Mouse (Mus musculus) heart, postnatal 36 days (tissue): ENCODE measurements around the gene Hist1h2ba. TPM values are rescaled to one million over a fixed set of nuclear protein-coding genes. Genes with fewer than 3 reads are reported as not detected.
A peak's percentile ranks its signal among the peaks of the same experiment; 100 is the strongest.

ENCODE experiments used
- DNase-seq, 2 experiments: peaks; one replicate each; pipeline ENCODE4 v3.0.0; 2021 to 2022
- intact Hi-C: fragments of 180-260 bp; cut with DNase I; formaldehyde crosslinking; loops from one replicate; pipeline ENCODE4 v1.15.1; 2025
- total RNA-seq, 2 experiments: library from RNA; stranded (reverse); gene quantifications; 2 replicates each; pipeline ENCODE4 v1.2.3; 2021

The Hist1h2ba gene
- not detected for total RNA-seq

GRCm38 (mm10) chr13:23933421-23934210 is at the start of gene Hist1h2ba:
Hist1h2ba (minus strand) TSS chr13:23934156.
- intact Hi-C loops = no loop called here
- no peak for DNase-seq

DNA sequence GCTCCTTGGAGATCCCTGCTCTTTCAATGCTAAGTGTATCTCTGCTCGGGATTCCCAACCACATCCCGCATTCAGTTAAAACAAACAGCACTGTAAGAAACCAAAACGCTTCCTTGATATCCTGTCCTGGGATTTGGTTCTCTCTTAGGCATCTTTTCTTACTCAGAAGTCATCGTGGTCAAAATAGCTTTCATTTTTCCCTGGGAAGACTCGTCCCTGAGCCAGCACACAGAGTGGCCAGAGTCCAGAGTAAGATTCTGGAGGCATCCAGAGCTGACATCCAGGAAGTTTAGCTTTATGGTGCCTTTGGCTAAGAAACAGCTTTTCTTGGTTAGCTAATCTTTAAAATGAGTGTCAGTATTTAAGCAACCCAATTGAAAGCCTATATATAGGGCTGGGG is 38.3 kb upstream of the Hist1h2ba start:
- DNase-seq = no peak
- intact Hi-C loops = no loop called here

GRCm38 (mm10) chr13:23971870-23972269 is 37.9 kb upstream of the Hist1h2ba start:
- DNase-seq = no peak
- intact Hi-C loops = no loop called here

DNA sequence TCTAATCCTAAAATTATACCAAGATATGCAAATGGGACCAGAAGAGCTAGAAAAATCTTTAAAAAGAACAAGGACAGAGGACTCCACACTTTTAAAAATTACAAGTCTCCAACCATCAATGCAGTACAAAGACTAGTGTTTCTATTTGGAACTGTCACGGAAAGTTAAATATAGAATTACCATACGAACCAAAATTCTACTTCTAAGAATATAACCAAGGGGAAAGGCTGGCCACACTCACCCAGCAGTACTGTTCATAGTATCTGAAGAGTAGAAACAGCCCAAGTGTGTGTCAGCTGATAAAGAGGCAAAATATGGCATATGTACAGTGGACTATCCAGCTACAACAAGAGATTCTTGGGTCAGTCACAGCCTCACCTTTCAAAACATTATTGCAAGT is 31.0 kb upstream of the Hist1h2ba start:
- intact Hi-C loops = no loop called here
- DNase-seq = no peak

GRCm38 (mm10) chr13:23959776-23960175 is 25.8 kb upstream of the Hist1h2ba start:
- intact Hi-C loops = no loop called here
- no peak for DNase-seq

DNA sequence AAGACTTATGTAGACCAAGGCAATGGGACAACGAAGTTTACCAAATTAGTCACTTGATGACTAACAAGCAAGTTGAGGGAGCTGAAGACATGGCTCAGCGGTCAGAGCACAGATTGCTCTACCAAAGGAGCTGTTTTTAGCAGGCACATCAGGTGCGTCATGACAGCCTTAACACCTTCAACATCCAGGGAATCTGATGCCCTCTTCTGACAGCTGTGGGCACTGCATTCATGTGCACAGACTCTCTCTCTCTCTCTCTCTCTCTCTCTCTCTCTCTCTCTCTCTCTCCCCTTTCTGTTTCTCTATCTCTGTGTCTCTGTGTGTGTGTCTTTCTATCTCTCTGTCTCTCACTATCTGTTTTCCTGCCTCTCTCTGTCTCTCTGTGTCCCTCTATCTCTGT is 17.0 kb upstream of the Hist1h2ba start:
- intact Hi-C loops = no loop called here
- peak in 1 of 2 experiments; percentile 24 for DNase-seq

- DNase-seq = peak in 1 of 2 experiments; percentile 7
- intact Hi-C loops = loop anchor here (5.0 kb wide), 1 partner anchor 112 kb away; the partner anchor contains the start of gene Slc17a3
These were observed 15.7 kb upstream of the Hist1h2ba start for GRCm38 (mm10) chr13:23949484-23950246.

DNA sequence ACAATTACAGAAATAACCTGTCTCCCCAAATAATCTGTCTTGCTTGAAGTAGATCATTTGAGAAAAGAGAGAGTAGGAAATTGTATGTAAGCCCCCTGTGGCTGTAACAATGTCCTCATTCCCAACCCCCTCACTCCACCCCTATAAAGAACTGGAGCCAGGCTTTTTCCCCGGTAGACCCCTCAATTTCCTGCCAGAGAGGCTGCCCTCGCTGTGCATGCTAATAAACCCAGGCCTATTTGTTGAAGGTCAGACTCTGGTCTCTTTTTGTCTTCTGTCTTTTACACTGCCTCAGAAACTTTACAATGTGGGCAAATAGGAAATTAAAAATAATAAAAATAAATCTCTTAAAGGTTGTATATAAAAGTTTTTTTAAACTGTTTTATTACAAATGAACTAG is 12.3 kb upstream of the Hist1h2ba start:
- intact Hi-C loops = loop anchor here (5.0 kb wide), 1 partner anchor 109 kb away; the partner anchor contains the start of gene Slc17a3
- no peak for DNase-seq

DNA sequence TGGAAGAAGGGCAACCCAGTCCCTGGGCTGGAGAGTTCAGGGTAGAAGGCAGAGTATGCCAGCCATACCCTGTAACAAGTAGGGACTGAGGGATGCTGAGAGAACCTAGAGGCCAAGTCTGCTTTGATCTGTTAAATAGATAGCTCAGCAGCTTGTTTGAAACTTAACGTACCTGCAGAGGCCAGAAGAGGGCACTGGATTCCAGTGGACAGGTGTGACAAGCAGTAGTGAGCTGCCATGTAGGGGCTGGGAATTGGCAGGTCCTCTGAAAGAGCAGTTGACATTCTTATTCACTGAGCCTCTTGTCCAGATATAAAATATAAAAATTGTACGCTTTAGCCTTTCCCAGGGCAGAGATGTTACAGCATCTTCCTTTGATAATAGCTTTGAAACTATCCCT is 8.9 kb upstream of the Hist1h2ba start:
- intact Hi-C loops = no loop called here
- DNase-seq = no peak

- peak; percentile 6 to 11 for DNase-seq
- intact Hi-C loops = no loop called here
These were observed 6.3 kb upstream of the Hist1h2ba start for GRCm38 (mm10) chr13:23940291-23940690.

- DNase-seq = no peak
- intact Hi-C loops = no loop called here
These were observed 4.7 kb upstream of the Hist1h2ba start for GRCm38 (mm10) chr13:23938699-23939098.

- intact Hi-C loops = no loop called here
- no peak for DNase-seq
These were observed 210 bp upstream of the Hist1h2ba start, which contains the start of gene Hist1h2aa for GRCm38 (mm10) chr13:23934211-23934520. Hist1h2aa (plus strand) TSS chr13:23934462.

DNA sequence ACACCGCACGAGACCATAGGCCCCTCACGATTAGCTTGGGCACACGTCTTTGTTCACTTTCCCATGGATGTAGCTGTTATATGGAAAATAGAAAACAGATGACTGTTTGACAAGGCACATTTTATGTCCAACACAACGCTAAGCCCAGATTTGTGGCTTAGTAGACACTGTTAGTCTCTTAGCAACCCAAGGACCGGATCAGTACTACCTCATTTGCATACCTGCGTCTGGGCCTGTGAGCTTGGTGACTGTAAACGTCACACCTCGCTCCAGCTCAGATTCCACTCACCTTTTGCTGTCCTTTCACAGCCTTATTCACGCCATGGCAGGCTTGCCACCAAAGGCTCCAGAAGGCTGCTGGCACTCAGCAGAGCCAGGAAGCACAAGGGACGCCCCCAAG is 3.1 kb downstream of the Hist1h2ba start:
- intact Hi-C loops = no loop called here
- no peak for DNase-seq

DNA sequence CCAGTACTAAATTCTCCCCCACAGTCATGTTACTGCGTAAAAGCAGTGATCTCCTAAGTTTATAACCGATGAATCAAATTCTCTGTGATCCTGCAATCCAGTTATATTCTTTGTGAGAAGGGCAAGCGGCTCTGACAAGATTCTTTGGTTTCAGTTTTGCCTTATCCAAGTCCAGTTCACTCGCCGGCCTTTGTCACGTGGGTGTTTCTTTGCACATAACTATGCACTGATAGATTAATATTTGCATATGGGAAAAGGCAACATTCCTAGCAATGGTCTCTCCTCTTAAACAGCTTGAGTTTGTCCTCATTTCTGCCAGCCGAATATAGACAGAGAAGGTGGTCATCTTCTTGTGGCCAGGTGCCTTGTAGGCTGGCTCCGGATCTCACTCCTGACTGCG is 3.5 kb downstream of the Hist1h2ba start:
- intact Hi-C loops = no loop called here
- no peak for DNase-seq

DNA sequence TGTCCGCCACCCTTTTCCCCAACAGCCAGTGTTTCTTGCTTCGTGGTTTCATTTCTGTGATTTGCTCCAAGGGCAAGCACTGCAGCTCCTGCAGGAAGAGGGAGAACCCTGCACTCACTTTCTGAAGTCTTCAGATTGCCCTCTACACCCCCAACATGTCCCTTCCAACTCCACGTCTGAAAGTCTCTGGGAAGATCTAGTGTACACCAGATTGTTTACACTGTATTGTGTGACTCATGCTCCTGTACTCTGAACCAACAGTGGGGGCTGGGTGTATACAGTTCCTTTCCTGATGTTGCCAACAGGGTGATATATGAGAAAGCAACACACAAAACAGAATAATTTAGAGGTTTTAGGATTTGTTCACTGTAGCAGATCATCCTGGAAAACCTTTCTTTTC is 5.3 kb downstream of the Hist1h2ba start:
- intact Hi-C loops = no loop called here
- DNase-seq = no peak

DNA sequence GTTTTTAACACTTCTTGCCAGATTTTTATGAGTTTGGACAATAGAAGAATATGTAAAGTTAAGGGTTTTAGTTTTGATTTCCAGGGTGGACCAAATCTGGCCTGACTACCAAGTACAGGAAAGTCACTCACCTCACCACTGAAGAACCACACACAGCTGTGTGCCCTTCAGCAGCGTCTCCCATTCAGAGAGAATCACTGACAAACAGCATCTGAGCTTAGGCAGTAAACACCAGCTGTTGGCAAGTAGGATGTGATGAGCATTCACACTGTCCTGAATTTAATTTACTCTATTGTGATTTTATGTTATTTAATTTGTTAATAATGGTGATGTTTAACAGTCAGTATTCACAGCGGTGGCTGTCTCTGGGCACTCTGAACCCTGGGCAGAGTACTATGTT is 8.2 kb downstream of the Hist1h2ba start:
- intact Hi-C loops = no loop called here
- DNase-seq = no peak

GRCm38 (mm10) chr13:23917674-23918073 is 16.3 kb downstream of the Hist1h2ba start:
- no peak for DNase-seq
- intact Hi-C loops = no loop called here

DNA sequence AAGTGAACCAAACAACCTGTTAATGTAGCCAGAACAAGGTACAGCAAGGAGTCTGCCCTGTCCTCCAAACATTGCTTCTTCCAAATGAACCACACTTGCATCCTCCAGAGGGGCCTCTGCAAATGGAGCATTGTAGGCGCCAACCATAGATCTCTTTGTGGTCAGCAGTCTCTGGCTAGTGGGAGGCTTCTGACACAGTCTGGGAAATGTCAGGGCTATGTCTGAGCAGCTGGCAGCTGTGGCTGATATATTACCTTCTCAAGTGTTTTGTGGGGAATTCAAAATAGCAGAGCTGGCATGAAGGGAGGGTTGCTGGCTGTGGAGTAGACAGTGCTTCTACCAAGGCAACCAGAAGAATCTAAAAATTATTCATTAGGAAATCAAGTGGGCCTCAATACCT is 17.8 kb downstream of the Hist1h2ba start:
- DNase-seq = no peak
- intact Hi-C loops = no loop called here

DNA sequence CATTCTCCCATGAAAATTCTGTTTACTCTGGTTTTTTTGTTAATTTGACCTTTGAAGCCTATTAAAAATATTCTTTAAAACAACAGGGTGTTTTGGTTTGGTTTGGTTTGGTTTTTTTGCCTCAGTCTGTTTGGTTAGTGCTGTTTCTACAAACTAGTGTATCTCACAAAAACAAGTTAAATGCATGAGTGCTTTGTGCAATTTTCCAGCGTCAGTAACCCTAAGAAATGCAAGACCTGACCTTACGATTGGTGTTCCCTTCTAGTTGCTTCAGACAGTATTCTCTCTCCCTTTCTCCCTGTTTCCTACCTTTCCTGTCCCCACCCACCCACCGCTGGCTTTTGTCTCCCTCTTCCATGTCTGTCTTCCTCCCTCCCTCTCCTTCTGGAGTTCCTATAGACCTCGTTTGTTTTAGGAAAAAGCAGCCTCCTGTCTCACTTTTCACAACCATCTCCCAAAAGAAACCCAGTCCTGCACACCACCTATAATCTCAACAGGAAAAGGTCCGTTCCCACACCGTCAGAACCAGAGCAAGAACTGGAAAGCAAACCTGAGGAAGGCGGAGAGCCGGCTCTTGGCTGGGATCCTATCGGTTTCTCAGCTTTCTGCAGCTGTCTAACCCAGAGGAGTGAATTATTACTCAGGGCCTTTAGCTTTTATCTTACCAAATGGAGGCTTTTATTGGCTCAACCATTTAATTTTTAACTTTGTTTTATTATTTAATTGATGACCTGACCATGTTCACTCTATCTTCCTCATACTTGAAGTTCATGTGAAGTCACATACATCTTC is 19.4 kb downstream of the Hist1h2ba start, which contains the start of gene Slc17a4:
Gene Slc17a4, minus strand, starts transcription at position 634 of the 792 bp plus-strand sequence.
- peak; percentile 11 to 16 for DNase-seq
- intact Hi-C loops = no loop called here

DNA sequence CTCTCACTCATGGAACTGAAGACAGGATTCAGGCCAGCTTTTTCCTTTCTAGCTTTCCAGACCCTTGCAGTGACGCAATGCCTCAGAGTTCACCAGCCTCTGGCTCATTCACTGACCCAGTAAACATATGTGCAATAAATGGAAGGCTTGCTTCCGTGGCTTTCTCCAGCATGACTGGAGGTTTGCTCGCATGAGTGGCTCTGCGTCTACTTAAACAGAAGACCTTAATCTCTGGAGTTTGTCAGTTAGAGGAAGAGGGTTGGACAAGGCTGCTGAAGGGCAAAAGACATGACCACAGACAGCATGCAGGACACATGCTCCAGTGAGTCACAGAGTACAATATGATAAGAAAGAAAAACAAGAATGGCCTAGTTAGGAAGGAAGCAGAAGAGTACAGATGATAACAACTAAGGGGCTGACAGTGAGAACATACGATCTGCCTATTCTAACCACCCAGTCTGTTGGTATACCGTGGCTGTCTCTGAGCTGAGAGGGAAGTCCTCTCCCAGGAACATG is 20.1 kb downstream of the Hist1h2ba start:
- intact Hi-C loops = no loop called here
- DNase-seq = peak; percentile 8 to 42

DNA sequence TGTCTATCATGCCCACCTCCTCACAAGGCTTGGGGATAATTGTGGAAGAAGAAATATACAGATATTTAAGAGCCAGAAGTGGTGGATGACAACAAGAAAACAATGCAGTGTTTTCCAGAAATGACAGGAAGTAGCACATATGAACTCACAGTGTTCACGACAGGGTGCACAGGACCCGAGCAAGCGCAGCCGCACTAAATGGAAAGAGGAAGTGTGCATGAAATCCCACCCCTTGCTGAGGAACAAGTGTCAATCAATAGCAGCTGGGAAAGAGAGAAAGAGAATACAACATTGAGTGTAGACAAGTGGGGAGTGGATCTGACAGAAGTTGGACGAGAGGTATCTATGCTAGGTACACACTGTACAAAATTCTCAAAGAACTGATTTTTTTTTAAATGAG is 22.6 kb downstream of the Hist1h2ba start:
- intact Hi-C loops = no loop called here
- DNase-seq = no peak
